Mouse (Mus musculus) olfactory bulb, adult 2 months (tissue): Measurements from ENCODE around the gene Flt3.

Experiments used
- CTCF ChIP-seq: fragments of 200-500 bp; IDR thresholded peaks from 2 replicates; pipeline ENCODE4 v1.5.1; 2012; ENCODE audit warnings: low read depth, mild to moderate bottlenecking, low read length, moderate library complexity; ENCODE audit not compliant: insufficient read depth
- POLR2A ChIP-seq: fragments of 200-500 bp; IDR thresholded peaks from 2 replicates; pipeline ENCODE4 v1.6.1; 2012; ENCODE audit warnings: mild to moderate bottlenecking, low read depth, low read length, moderate library complexity; ENCODE audit not compliant: insufficient read depth

DNA sequence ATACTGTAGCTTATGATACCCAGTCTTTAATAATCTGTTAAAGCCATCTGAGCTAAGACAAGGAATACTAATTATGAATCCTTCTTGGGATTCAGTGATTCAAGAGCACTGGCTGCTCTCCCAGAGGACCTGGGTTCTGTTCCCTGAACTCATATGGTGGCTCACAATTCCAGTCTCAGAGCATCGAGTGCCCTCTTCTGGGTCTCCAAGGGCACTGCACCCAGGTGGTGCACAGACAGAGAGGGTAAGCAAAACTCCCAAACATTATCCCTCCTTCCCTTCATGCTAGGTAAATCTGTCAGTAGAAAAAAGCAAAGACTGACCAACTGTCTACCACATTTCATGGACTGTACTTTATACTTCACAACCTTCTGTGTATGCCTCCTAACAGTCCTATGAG is 54.3 kb downstream of the Flt3 start:
- no peak for TF ChIP-seq CTCF
- no peak for TF ChIP-seq POLR2A
